Mouse (Mus musculus): ENCODE data around the gene Gas2l1.

DNA sequence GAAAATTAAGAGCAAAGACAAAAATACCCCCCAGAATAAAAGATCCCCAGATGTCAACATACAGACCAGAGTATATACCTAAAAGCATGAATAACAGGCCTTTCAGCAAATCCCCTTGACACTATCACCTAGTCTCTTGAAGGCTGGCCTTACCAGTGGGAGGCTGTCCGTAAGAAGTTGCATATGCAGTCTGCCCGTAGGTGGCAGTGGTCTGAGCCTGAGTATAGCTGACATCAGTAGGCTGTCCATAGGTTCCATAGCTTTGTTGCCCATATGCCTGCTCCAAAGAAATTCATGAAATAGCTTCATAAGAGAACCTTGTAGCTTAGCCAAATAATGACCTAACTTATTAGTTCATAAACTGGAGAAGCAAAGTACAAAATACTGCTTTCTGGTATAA lies 26.6 kb upstream of the Gas2l1 start:
- peak; percentile 35; the same call in 1 of the 2 replicates for TF ChIP-seq CTCF (IDR thresholded peaks at IDR 0.05; ENCODE audit: low read depth)
- no peak for TF ChIP-seq EP300 (IDR thresholded peaks at IDR 0.05; ENCODE audit: low read depth)
